Mouse (Mus musculus) embryonic fibroblast, embryonic 13.5 days (primary cell): Measurements from ENCODE around the gene Mgst3.

Experiments
- CTCF ChIP-seq: IDR thresholded peaks from 2 replicates; pipeline ENCODE4 v1.5.1; 2011; ENCODE audit warnings: mild to moderate bottlenecking, control low read depth, low read length, moderate library complexity, borderline replicate concordance; ENCODE audit not compliant: insufficient read depth
- POLR2A ChIP-seq: IDR thresholded peaks from 2 replicates; pipeline ENCODE4 v1.6.1; 2011; ENCODE audit warnings: low read depth, mild to moderate bottlenecking, control low read depth, low read length, moderate library complexity

DNA sequence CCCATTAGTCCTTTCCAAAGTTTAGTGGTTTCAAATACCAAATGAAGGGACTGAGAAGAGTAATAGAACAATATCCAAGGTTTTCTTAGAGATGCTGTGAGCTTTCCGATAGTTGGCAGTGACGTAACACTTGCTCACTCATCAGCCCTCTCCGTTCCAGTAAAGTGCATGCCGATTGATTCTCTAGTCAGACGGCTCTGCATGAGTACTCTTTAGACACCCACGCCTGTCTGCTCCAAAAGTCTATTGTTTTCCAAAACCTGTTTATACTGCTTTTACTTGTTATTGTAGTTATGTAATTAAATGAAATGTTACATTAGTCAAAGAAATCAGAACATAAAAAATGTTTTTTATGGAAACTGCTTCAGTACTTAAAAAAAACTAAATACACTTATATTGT, 64.9 kb downstream of the Mgst3 start:
- TF ChIP-seq CTCF (no peak), POLR2A (no peak)
